Mouse (Mus musculus) midbrain, embryonic 14.5 days (tissue): ENCODE measurements around the gene Rara. TPM values are rescaled to one million over a fixed set of nuclear protein-coding genes. Genes with fewer than 3 reads are reported as not detected.

Source experiments
- ATAC-seq: fragments of 200-750 bp; cut with Nextera tagmentation; 2 replicates; pipeline ENCODE4 v1.8.0; 2017; ENCODE audit warnings: moderate number of reproducible peaks, moderate library complexity; ENCODE audit not compliant: low FRiP score, low TSS enrichment
- DNase-seq: peaks from one replicate; pipeline ENCODE4 v3.0.0-alpha.2; 2015
- H3K27ac ChIP-seq: fragments of 300-500 bp; sonication (generic); replicated peaks from 2 replicates; pipeline ENCODE4 v1.5.1; 2014; ENCODE audit warnings: mild to moderate bottlenecking, low read depth, low read length, moderate library complexity
- H3K27me3 ChIP-seq: fragments of 300-500 bp; sonication (generic); 2 replicates; pipeline ENCODE4 v1.6.1; 2014; ENCODE audit warnings: low read length, control low read depth, mixed read lengths; ENCODE audit not compliant: control insufficient read depth, insufficient read depth
- H3K36me3 ChIP-seq: fragments of 300-500 bp; sonication (generic); 2 replicates; pipeline ENCODE4 v1.6.1; 2014; ENCODE audit warnings: low read length, control low read depth; ENCODE audit not compliant: control insufficient read depth, insufficient read depth
- H3K4me1 ChIP-seq: fragments of 300-500 bp; sonication (generic); 2 replicates; pipeline ENCODE4 v1.6.1; 2014; ENCODE audit warnings: mild to moderate bottlenecking, antibody characterized with exemption, low read length, control low read depth; ENCODE audit not compliant: control insufficient read depth, insufficient read depth
- H3K4me2 ChIP-seq: fragments of 300-500 bp; sonication (generic); 2 replicates; pipeline ENCODE4 v1.6.1; 2014; ENCODE audit warnings: mild to moderate bottlenecking, low read length, moderate library complexity
- H3K4me3 ChIP-seq: fragments of 300-500 bp; sonication (generic); replicated peaks from 2 replicates; pipeline ENCODE4 v1.5.1; 2014; ENCODE audit warnings: low read depth, low read length
- H3K9ac ChIP-seq: fragments of 300-500 bp; sonication (generic); replicated peaks from 2 replicates; pipeline ENCODE4 v1.6.1; 2014; ENCODE audit warnings: mild to moderate bottlenecking, low read length, moderate library complexity
- H3K9me3 ChIP-seq: fragments of 300-500 bp; sonication (generic); 2 replicates; pipeline ENCODE4 v1.6.1; 2016; ENCODE audit warnings: low read length, control low read depth, mixed read lengths; ENCODE audit not compliant: control insufficient read depth
- WGBS: fragments of 180-500 bp; shearing (Covaris S2); extraction: QIAGEN DNeasy Blood & Tissue Kit; methylation state at CpG from one replicate; pipeline ENCODE4 v1.1.7; 2014; 5-methylcytosine and 5-hydroxymethylcytosine counted together
- polyA plus RNA-seq: library from polyadenylated mRNA; unstranded; fragments of >200 nt; fragmentation: Nextera tagmentation; extraction: Ambion mirVana; gene quantifications from 2 replicates; pipeline ENCODE4 v1.2.1, GENCODE M21; 2014

Rara gene
- polyA plus RNA-seq, 1 experiment from 2014 or later = 11.0 TPM

DNA sequence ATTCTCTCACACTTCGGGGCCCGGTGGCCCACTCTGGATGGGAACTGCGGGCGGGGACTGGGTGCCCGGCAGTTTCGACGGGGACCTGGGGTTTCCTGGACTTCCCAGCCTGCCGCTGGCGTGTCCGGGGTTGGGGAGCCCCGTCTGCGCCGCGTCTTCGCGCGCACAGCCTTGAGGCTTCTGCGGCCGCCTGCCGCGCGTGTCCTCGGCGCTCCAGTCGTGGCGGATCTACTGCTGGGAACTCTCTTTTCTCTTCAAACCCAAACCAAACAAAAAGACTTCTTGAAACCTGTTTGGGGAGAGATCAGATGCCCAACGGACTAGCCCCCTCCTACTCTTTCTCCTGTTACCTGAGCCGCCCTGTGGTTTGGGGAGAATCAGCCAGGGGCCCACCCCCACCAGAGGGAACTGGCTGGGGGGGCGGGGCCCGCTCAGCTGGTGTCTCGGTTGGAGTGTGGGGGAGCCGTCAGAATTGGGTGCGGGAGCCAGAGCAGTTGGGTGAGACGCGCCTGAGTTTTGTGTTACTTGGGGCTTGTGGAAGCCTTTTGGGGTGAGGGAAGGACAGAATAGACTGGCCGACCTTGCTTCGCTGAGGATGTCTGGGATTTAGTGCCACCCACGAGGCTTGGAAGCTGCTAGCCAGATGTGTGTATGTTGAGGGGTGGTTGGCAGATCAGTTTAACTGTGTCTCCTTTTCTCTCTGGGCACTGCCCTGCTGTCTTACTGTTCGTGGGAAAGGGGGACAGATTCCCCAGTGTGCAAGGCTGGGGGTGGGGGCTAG is 10.5 kb downstream of the Rara start:
- peak overlapping the region; percentile 98 for H3K4me2 ChIP-seq
- H3K4me3 ChIP-seq = peak overlapping the region; percentile 54
- under 1% methylated on average over 39 of the region's 39 CpGs for WGBS
- ATAC-seq = no peak
- 0 out of 2 replicates have a peak, but pooled peaks cover 11% of the 10 kb centered on the region for H3K27me3 ChIP-seq
- DNase-seq = peak; percentile 61
- peak overlapping the region; percentile 51 for H3K9ac ChIP-seq
- peaks cover 49% of the 10 kb centered on the region for H3K4me1 ChIP-seq
- H3K27ac ChIP-seq = 0 out of 2 replicates have a peak overlapping the region, but pooled peaks have one; percentile 13
- H3K36me3 ChIP-seq = no peaks in the 10 kb centered on the region
- H3K9me3 ChIP-seq = no peaks in the 10 kb centered on the region

DNA sequence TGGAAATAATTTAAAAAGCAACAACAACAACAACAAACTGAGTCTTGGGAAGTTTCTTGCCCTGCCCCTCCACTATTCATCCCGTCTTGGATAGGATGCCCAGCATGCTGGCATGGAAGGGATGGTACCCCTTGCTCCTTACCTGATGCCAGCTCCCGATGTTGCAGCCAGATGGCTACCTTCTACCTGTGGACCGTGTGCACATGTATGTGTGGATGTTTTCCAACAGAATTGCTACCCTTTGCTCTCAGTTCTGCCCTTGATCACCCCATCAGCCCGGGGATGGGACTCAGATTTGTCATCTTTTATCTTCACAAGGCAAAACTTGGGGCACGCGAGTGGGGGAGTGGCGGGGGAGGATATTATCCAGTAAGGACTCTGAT is 11.1 kb downstream of the Rara start:
- DNase-seq (no peak), ATAC-seq (no peak)
- Histone ChIP-seq H3K9ac (no peak overlapping the region), H3K27ac (no peak overlapping the region), H3K4me3 (peak overlapping the region; percentile 54; the same call in 1 of the 2 replicates), H3K9me3 (no peaks in the 10 kb centered on the region), H3K27me3 (0 out of 2 replicates have a peak, but pooled peaks cover 11% of the 10 kb centered on the region), H3K4me2 (peak overlapping the region; percentile 98), H3K36me3 (no peaks in the 10 kb centered on the region), H3K4me1 (peaks cover 47% of the 10 kb centered on the region)
- WGBS = 45% methylated on average over 7 of the region's 7 CpGs

DNA sequence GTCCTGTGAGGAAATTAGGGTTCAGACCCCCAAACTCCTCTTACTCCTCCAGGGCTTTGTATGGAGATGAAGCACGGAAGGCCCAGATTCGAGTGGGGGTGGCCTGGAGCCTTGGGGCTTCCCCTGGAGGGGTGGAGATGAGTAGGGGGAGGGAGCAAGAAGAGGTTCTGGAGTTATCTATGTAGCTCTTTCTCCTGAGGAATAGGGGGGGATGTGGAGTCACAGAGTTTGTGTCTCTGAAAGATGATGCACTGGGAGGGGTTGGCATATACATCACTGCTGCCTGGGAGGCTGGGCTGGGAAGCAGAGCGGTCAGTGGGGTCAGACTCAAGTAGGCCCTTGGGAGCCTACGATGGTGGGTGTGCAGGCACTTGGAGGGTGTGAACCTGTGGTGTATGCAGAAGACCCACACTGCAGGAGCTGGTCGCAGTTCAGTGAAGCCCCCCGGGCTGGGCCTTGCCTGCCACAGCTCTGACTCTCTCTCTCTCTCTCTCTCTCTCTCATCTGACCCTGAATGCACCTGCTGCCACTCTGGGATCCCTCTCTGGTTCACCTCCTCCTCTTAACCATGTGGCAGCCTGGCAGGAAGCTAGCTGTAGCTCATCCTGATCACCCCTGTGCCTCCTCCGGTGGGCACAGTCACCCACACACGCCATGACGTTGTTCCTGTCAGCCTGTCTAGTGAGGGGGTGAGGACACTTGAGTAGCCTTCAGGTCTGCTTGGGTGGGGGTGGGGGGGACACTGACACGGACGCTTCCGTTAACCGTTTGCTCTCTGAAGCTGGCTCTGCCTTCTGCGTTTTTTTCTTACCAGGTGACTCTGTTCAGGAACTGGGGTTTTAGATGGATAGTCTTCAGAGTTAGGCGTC is 11.7 kb downstream of the Rara start:
- Histone ChIP-seq H3K27me3 (0 out of 2 replicates have a peak, but pooled peaks cover 11% of the 10 kb centered on the region), H3K36me3 (no peaks in the 10 kb centered on the region), H3K4me2 (peak overlapping the region; percentile 10; the same call in 1 of the 2 replicates), H3K4me3 (no peak overlapping the region), H3K27ac (no peak overlapping the region), H3K9me3 (no peaks in the 10 kb centered on the region), H3K9ac (no peak overlapping the region), H3K4me1 (peaks cover 47% of the 10 kb centered on the region)
- ATAC-seq (no peak), DNase-seq (no peak)
- 57% methylated on average over 15 of the region's 15 CpGs for WGBS

DNA sequence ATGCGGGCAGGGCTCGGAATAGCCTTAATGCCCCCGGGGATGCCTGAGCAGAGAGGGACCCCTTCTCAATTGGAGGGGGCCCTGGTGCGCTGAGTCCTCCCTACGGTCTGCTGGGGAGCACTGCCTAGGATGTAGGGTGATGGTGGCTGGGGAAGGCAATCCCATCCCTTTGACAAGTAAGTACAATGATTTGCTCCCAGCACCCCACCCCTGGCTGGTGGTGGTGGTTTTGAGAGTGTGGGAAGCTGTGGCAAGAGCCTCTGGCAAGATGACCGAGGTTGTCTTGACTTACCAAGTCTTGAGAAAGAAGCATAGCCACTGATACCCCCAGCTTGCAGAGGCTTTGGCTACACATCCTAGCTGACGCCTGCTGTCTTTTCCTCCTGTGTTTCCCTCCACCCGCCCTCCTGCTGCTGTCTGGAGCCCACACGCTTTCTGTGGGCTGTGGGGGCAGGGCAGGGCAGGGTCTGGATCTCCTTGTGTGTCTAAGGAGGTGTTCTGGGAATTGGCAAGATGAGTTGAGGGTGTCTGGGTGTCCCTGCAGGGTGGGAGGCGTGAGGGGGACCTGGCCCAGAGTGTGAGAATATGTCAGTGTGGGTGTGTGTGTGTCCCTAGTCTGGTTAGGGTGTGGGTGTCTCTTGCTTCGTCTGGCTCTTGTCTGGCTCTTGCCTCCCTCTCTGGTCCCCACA is 12.5 kb downstream of the Rara start:
- Histone ChIP-seq H3K27ac (no peak overlapping the region), H3K9ac (no peak overlapping the region), H3K36me3 (no peaks in the 10 kb centered on the region), H3K4me2 (peak overlapping the region; percentile 9), H3K27me3 (0 out of 2 replicates have a peak, but pooled peaks cover 11% of the 10 kb centered on the region), H3K4me3 (no peak overlapping the region), H3K4me1 (peaks cover 47% of the 10 kb centered on the region), H3K9me3 (no peaks in the 10 kb centered on the region)
- no peak for DNase-seq
- ATAC-seq = no peak
- 56% methylated on average over 11 of the region's 11 CpGs for WGBS

- peak overlapping the region; percentile 74 for H3K4me2 ChIP-seq
- no peaks in the 10 kb centered on the region for H3K36me3 ChIP-seq
- no peak overlapping the region for H3K27ac ChIP-seq
- ATAC-seq = no peak
- H3K4me1 ChIP-seq = peaks cover 47% of the 10 kb centered on the region
- no peaks in the 10 kb centered on the region for H3K9me3 ChIP-seq
- H3K27me3 ChIP-seq = 0 out of 2 replicates have a peak, but pooled peaks cover 6% of the 10 kb centered on the region
- H3K4me3 ChIP-seq = no peak overlapping the region; the same call in 1 of the 2 replicates
- 41% methylated on average over 3 of the region's 3 CpGs for whole genome bisulfite sequencing
- DNase-seq = no peak
- 0 out of 2 replicates have a peak overlapping the region, but pooled peaks have one; percentile 64 for H3K9ac ChIP-seq
These were observed 13.2 kb downstream of the Rara start for GRCm38 (mm10) chr11:98940776-98941175.

DNA sequence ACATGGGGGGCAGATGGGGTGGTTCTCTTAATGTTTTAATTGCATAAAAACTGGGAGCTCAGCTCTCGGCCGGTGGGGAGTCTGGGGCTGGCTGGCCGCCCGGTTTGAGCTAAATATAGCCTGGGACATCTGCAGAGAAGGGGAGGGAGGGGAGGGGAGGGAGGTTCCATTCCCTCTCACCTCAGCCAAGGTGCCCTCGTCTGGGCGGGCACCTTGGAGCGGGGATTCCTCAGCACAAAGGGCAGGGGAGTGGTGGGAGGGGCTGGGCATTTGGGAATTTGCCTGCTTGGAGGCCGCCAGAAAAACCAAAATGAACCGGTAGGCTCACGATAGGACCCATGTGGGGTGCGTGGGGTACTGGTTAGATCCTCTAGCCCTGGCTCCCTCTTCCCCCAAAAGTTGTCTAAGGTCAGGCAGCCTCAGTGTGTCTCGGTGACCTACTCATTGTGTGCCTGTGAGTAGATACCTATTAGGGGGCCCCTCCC is 13.8 kb downstream of the Rara start:
- Histone ChIP-seq H3K36me3 (no peaks in the 10 kb centered on the region), H3K9me3 (no peaks in the 10 kb centered on the region), H3K4me3 (peak overlapping the region; percentile 52), H3K4me2 (peak overlapping the region; percentile 74), H3K27ac (peak overlapping the region; percentile 86), H3K4me1 (peaks cover 41% of the 10 kb centered on the region), H3K9ac (peak overlapping the region; percentile 64), H3K27me3 (0 out of 2 replicates have a peak, but pooled peaks cover under 1% of the 10 kb centered on the region)
- 3% methylated on average over 12 of the region's 12 CpGs for WGBS
- peak; percentile 40 for DNase-seq
- 0 out of 2 replicates have a peak, but pooled peaks have one; percentile 0 for ATAC-seq

DNA sequence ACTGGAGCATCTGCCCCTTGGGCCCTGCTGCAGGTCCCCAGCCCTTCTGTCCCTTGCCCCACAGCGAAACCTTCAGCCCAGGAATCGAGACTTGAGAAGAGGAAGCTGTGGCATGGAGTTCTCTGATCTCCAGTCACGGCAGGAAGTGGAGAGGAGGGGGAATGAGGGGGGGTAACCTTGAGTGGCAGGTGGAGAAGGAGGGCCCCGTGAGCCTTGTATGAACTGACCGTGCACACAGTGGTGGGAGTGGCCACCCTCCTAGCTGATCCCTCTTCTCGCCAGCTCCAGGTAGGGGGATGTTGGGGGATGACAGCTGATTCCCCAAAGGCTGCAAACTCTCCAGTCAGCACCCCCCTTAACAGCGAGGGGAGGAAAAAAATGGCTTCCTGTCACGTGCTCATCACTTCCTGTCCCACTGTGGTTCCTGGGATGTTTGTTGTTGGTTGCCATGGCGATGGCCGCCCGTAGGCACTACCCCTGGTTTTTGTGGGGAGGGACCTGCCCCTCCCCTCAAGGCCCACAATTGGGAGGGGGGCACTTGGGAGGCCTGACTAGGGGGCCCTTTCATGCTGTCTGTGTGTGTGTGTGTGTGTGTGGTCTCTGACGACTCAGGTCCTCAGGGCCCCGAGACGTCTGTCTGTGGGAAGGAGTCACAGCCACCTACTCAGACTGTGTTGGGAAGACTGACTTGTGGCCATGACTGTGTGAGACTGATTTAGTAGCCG is 14.4 kb downstream of the Rara start:
- peak overlapping the region; percentile 74 for H3K4me2 ChIP-seq
- peak overlapping the region; percentile 64 for H3K9ac ChIP-seq
- H3K9me3 ChIP-seq = no peaks in the 10 kb centered on the region
- ATAC-seq (peak; percentile 61), DNase-seq (peak; percentile 91)
- 1% methylated on average over 15 of the region's 15 CpGs for WGBS
- no peaks in the 10 kb centered on the region for H3K36me3 ChIP-seq
- H3K4me1 ChIP-seq = peaks cover 35% of the 10 kb centered on the region
- peak overlapping the region; percentile 52 for H3K4me3 ChIP-seq
- no peaks in the 10 kb centered on the region for H3K27me3 ChIP-seq
- H3K27ac ChIP-seq = peak overlapping the region; percentile 86
